Mouse (Mus musculus) testis, adult 2 months (tissue): Measurements from ENCODE around the gene Srsf3.

ENCODE experiments used
- CTCF ChIP-seq: fragments of 200-500 bp; IDR thresholded peaks from 2 replicates; pipeline ENCODE4 v1.5.1; 2012; ENCODE audit warnings: low read depth, mild to moderate bottlenecking, inconsistent platforms, low read length, moderate library complexity; ENCODE audit not compliant: control insufficient read depth, insufficient read depth, insufficient replicate concordance
- POLR2A ChIP-seq: fragments of 200-500 bp; IDR thresholded peaks from 2 replicates; pipeline ENCODE4 v1.6.1; 2012; ENCODE audit warnings: low read depth, mild to moderate bottlenecking, inconsistent platforms, low read length, moderate library complexity; ENCODE audit not compliant: control insufficient read depth

- TF ChIP-seq CTCF (no peak), POLR2A (no peak)
Measured at GRCm38 (mm10) chr17:29092497-29092896, 60.1 kb downstream of the Srsf3 start.
